Mouse (Mus musculus) thymus, postnatal 36 days (tissue): ENCODE results near the gene Ropn1.
"Not testable (repeated sequence)": the region's sequence is repeated elsewhere in the genome, so short reads cannot be mapped to it uniquely, and the experiment has no call there.

Experiments
- DNase-seq, 2 experiments: peaks; one replicate each; pipeline ENCODE4 v3.0.0; 2022; ENCODE audit warnings: mixed read lengths in 2 of 2

Gene Ropn1

GRCm38 (mm10) chr16:34649621-34650020, at the start of gene Ropn1:
Ropn1 (plus strand) TSS chr16:34649921.
- DNase-seq: no peak

DNA sequence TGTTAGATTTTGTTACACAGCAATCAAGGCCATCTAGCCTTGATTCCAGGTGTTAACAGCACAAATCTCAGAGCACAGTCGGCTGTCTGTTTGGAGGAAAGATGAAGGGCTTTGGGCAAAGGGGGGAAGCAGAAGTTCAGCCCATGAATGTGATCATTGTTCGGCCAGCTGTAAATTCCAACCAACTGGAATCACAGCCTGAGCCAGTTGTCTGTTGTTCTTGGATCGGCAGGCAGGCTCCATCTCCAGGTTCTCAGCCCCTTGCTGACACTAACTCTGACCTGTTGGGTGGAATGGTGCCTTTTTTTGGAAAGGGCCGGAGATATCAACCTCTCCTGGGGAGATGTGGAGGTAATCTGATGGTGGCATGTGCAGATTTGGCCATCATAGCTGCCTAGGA, 47.8 kb upstream of the Ropn1 start:
- DNase-seq: no peak

- no peak for DNase-seq
These were observed 46.6 kb upstream of the Ropn1 start for GRCm38 (mm10) chr16:34603076-34603475.

DNA sequence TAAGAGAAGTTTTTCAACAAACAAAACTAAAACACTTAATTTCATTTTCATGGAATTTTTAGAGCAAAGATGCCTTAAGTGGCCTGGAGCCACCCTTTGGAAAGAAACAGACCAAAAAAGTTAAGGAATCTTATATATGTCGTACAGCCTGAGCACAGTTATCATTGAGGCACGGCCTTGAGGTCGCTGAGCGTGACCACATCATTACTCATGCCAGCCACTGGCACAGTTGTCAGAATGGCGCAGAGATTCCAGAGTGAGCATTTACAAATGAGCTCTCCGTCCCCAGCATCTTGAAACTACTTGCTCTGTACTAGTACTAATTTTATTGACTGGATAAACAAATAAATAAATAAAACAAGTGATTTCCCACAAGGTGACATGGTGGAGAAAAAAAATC, 45.9 kb upstream of the Ropn1 start:
- DNase-seq: no peak

DNA sequence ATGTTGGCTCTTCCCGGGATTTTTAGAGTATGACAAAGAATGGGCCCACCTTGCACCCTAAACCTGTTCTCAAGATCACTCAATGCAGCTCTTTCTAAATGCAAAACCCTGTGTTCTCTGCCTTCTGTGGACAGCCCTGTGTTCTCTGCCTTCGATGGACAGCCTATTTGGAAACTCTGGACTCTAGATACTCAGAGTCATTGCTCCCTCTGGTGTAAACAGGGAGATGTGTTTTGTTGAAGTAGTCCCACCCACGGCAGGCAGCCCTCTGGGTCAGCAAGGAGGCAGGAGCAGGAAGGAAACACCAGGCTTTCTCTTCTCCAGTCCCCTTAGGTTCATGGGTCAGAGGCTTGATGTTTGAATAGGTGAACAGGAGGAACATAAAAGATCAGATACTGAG, 44.0 kb upstream of the Ropn1 start:
- DNase-seq: no peak

DNA sequence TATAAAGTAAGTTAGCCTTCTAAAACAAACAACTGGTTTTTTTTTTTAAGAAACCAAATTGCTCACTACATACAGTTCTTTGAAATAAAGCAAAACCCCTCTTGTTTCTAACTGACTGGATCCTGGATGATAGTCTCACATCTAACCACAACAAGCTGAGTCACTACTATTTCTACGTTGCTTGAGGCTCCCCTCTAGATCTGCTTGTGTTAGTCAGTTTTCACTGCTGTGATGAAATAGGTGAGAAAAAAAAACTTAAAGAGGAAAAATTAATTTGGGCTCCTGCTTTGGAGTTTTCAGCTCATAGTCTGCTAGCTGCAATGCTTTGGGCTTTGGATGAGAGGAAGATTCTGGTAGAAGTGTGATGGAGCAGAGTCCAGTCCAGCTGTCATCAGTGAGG, 39.6 kb upstream of the Ropn1 start:
- no peak for DNase-seq

DNA sequence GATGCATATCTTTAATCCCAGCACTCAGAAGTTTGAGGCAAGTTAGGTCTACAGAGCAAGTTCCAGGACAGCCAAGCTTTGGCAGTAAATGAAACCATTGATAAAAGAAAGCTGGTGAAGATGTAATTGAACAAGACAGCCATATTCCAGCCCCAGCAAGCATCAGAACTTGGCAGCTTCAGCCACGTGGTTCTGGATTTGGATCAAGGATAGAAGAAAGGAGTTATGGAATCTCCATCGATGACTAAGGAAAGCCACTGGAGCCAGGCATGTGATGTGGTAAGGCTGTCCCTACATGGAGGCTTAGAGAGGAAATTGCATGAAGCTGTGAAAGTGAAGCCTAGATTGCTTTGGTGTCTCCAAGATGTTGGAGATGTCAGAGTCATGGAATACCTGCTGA, 35.7 kb upstream of the Ropn1 start:
- no peak for DNase-seq

- no peak for DNase-seq
These were observed 22.1 kb upstream of the Ropn1 start for GRCm38 (mm10) chr16:34627591-34627990.

DNA sequence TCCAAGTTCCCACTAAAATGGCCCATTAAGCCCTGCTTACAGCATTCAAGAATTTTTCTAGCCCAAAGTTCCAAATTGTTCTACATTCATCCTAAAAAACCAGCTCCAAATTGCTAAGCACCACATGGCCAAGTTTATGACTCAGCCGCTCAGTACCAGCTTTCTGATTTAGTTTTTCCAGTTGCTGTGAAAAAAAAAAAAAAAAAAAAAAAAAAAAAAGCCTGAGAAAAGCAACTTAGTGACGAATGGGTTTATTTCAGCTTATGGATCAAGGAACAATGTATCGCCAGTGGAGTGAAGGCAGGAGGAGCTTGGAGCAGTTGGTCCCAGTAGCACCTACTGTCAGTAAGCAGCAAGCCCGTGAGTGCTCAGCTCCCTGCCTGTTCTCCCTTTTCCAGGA, 21.3 kb upstream of the Ropn1 start:
- no peak for DNase-seq

DNA sequence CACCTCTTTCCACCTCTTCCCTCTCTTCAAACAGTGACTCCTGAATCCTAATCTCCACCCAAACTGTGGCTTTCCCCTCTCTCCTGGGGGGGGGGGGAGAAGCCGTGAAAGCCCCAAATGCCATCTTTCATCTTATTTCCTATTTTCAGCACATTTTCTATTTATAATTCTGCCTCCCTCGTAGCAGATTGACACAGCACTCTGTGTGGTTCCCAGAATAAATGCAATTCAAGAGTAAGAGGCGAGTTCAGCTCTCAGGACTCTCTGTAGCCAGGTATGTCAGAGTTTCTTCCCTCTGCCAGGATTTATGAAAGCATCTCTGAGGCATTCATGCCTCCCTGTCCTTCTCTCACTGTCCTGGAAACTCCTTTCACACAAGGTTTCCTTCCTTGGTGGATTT, 14.2 kb upstream of the Ropn1 start:
- no peak for DNase-seq

DNA sequence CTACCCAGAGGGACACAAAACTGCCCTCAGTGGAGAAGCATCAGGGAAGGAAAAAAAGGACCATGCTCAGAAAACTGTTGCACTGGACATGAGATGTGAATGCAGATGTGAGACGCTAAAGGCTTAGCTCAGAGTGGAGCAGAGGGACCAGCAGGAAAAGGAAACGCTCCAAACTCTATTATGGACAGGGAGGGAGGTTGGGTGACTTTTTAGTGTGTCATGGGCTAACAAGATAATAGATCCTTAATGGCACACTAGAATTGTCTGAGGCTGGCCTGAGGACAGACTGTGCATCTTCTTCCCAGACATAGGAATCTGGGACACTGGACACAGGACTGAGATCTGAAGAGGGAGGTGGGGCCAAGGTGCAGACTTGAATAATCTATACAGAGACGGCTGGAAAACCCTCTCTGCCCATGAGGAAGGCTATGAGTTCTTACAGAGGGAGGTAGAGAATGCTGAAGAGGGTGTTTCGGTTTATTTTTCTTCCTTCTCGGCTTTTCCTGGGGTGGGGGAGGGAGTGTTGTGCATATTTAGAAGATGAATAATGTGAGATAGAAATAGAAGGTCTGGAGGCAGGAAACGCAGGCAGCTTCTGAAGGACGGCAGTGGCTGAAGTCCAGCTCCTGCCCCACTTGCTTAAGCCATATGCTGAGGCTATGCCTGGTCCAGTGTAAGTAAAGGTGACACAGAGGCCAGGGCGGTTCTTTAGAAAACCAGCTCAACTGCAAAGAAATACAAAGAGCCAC, 6.0 kb upstream of the Ropn1 start:
- DNase-seq: no peak

DNA sequence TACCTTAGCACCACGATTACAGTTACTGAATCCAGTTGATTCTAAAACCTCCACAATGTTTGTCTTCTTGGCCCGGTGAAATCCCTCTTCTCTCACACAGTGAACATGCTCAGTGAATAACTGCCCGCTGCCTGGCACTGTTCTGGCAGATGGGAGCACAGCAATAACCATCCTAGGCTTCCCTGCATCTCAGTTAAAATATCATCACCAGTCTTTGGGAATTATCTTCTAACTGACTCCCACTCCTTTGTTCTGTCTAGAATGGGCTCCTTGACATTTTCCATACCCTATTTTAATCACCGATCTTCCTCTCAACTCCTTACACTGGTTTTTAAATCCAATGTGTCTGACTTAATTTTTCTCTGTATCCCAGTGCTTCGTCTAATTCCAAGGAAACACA, 3.3 kb downstream of the Ropn1 start:
- DNase-seq: no peak

GRCm38 (mm10) chr16:34657566-34657965, 7.8 kb downstream of the Ropn1 start:
- not testable (repeated sequence) for DNase-seq

DNA sequence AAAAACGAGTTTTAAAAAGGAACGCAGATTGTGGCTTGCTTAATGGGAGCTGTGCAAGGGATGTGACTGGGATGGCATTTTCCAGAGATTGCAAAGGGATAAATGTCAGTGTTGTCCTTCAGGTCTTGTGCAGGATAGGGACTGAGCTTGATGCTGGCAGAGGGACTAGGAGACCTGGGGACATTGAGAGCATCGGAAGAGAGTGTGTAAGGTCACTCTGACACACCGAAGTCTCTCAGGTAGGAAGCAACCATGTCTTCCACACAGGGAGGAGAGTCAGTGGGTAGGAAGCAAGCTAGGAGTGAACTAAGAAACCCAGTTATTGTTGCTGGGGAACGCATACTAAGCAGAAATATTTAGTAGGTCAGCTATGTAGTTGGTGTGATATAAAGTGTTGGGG, 8.3 kb downstream of the Ropn1 start:
- DNase-seq: no peak

- DNase-seq: no peak
These were observed 8.7 kb downstream of the Ropn1 start for GRCm38 (mm10) chr16:34658388-34658787.

GRCm38 (mm10) chr16:34664553-34664952, 14.8 kb downstream of the Ropn1 start:
- no peak for DNase-seq

DNA sequence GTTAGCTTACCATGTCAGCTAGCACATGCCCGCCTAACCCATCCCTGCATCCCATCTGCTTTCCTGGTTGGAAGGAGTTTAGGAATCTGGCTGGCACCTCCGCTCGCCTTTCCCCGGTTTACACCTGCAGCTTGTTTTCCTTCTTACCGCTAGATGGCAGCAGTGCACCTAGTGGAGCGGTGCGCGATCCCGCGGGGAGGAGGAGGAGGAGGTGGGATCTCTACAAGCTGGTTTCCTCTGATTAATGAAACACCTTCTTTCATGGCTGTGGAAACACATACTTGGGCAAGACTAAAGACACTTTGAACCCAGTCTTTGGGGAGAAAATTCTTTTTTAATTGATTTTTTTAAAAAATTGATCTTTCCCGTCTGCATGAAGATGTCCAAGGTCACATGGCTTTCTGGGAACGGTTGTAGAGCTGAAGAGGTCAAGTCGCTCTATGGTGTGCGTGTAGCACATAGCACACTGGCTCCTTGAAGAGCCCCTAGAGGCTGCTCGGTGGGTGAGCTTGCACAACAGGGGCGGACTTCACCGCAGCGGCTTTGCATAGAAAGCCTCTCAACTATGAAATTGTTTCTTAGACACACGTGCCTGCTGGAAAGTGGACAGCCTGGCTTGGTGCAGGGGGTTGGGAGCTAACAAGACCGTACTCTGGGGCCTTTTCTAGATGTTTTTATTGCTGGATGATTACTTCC, 17.5 kb downstream of the Ropn1 start:
- peak; percentile 45 to 49 for DNase-seq

DNA sequence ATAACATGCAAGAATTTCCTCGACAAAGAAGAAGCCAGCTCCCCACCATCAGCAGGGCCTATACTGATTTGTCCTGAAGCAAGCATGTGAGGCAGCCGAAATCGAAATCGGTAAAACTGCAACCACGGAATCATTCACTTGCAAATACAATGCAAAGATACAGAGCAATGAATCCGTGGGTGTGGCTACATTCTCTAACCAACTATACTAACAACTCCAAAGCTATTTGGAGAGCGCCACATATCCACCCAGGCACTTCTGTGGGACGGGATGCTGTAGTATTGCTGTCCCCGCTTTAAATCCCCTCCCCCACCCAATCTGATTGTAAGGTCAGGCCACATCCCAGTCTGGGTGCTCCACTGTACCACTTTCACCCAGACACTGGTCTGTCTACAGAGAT, 18.6 kb downstream of the Ropn1 start:
- DNase-seq: no peak

DNA sequence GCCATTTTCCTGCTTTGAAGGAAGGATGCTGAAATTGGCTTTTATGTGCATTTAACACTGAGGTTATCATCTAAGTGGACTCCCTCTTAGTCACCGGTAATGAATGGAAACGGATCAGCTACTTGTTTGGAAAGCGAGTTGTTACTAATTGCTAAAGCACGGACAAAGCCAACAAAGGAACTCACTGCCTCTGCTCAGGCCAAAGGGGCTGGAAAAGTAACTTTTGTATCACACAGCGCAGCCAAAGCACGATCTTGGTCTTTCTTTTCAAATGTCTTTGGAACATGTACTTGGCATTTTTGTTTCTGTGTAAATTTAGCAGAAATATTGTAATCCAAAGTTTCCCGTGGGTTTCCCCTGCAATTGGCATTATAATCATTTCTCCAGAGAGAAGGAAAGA, 22.2 kb downstream of the Ropn1 start:
- no peak for DNase-seq

DNA sequence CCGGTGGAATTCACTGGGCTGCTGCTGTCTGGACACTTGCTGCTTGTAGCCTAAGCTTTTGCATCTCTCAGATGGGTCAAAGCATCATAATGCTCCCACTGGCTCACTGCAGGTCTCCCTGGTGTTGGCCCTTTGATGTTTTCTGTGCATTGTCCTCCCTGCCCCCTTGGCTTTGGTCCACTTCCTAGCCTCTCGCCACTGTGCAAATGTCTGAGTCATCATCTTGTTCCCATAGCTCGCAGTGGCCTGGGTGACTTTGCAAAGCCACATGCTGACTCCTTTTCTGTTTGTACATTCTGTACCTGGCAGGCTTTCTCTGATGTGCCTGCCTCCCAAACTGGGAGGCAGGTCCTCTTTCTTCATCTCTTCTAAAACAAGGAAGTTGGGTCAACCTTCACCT, 23.1 kb downstream of the Ropn1 start:
- DNase-seq: no peak

GRCm38 (mm10) chr16:34674365-34674764, 24.6 kb downstream of the Ropn1 start:
- no peak for DNase-seq

DNA sequence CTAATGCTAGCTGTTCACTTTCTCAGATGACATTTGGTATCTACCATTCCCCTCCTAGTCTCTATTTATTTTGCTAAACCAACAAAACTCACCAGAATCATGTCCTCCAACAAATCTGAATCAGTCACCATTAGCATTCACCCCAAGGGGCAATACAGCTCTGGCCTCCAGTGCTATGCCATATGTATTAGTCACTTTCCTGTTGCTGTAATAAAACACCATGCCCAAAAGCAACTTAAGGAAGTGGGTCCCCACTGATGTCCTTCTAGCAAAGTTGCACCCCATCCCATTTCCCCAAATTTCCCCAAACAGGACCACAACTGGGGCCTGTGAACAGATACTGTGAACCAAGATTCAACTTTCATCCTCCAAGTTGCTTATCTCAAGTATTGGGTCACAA, 32.1 kb downstream of the Ropn1 start:
- DNase-seq: no peak

GRCm38 (mm10) chr16:34689879-34690278, 40.2 kb downstream of the Ropn1 start:
- DNase-seq: no peak

GRCm38 (mm10) chr16:34690334-34691144, 40.8 kb downstream of the Ropn1 start, which contains the start of gene Ccdc14:
Ccdc14 (plus strand) TSS chr16:34690616.
- peak; percentile 76 to 83 for DNase-seq
